Mouse (Mus musculus) granulocyte monocyte progenitor cell, adult 5-6 weeks (primary cell): ENCODE results near the gene Gm1604a. TPM values are rescaled to one million over a fixed set of nuclear protein-coding genes. Genes with fewer than 3 reads are reported as not detected.
"Not testable (repeated sequence)": the region's sequence is repeated elsewhere in the genome, so short reads cannot be mapped to it uniquely, and the experiment has no call there.

Source experiments
- ATAC-seq: replicated peaks from 2 replicates; pipeline ENCODE4 v1.8.0; 2016; ENCODE audit warnings: mild to moderate bottlenecking, moderate TSS enrichment, inconsistent platforms; ENCODE audit not compliant: poor library complexity, severe bottlenecking
- total RNA-seq, 2 experiments: library from RNA; stranded (forward) in 1 of 2; stranded (reverse) in 1 of 2; fragments of 200-712, 200-1000 nt in 1 of 2; fragments of >200 nt in 1 of 2; fragmentation: Nextera tagmentation in 1 of 2; gene quantifications; 2 replicates each; pipeline ENCODE4 v1.2.3; 2014 to 2017

The Gm1604a gene
- total RNA-seq, 2 experiments from 2014 or later, result 5.9 to 11.8 TPM

- peak; percentile 68 for ATAC-seq
Observed at GRCm38 (mm10) chr17:7033192-7034166, 8.1 kb downstream of the Gm1604a start.

DNA sequence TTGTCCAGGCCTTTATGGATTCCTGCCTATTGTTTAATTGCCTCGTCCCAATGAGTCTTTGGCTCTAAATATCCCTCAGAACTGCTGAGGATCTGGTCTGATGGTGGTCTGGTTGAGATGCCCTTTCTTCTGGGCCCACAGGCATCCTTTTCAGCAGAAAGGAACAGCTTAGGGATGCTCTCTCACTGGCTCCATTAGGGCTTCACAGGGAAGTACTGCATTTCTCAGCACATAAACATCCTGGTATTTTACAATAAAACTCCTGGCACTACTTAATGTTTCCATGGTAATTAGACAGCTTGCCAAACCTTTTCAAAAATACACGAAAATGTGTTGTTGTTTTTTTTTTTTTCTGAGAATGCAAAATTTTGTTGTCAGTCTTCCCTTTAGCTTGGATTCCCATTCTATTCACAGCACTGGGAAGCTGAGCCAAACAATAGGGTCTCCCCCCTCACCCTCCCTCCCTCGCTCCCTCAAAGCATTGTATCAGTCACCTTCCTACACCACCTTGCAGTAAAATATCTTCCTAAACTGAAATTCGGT, 43.7 kb downstream of the Gm1604a start:
- ATAC-seq, result not testable (repeated sequence)

DNA sequence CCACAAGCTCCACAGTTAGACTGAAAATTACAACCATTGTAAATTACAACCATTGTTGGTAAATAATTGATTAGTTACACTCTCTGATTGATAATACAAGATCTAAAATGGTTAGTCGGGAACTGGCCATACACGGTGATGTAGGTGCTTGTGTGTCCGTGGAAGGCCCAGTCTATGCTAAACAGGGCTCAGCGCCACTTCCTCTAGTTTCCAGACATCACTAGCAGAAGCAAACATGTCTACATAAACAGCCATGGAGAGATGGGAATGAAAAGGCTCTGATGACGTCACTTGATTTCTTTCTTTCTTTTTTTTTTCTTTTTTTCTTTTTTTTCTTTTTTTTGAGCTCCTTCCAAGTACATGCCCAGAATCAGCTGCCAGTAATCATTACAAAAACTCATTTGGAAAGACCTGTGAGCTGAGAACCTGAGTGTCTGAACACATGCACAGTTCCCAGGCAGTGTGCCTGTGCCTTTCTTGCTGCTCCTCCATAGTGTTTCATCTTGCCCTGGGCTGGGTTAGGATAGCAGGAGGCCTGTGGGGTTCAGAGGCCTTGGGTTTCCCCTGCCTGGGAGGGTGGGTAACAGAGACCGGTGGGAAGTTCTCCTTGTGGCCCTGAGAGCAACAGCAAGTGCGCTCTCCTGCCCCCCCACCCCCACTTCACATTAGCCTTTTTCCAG, 44.3 kb downstream of the Gm1604a start:
- ATAC-seq, result not testable (repeated sequence)

DNA sequence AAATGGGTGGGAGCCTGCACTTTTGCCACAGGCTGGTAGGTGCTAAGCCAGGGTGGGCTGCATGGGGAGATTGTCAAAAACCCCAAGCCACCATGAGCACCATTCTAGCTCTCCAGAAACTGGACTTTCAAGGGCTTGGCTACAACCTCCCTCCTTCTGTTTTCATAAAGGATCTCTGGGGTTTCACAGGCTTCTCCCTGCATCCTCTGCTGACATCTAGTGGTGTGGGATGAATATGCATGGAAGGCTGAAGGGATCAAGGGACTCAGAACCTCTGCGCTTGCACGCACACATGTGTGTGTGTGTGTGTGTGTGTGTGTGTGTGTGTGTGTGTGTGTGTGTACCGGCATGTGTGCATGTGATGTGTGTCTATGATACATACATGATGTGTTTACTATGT, 49.1 kb downstream of the Gm1604a start:
- ATAC-seq, result peak; percentile 44

DNA sequence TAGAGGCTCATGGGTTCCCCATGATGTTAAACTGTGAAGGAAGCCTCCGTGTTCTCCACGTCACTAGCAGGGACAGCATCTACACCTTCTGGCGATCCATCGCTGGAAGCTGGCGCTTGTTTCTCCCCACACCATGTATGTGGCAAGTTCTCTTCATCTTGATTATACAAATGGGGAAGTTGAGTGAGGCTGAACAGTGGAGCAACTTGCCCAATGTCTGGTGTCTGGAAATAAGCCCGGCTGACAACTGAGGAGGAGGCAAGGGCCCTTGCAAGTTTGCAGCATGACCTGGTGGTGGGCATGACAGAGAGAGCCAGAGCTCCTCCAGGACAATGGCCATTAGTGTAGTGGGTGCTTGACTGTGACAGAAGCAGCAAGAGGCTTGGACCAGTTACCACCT, 50.2 kb downstream of the Gm1604a start:
- ATAC-seq, result peak; percentile 71

GRCm38 (mm10) chr17:7079558-7079957, 54.2 kb downstream of the Gm1604a start:
- peak; percentile 31 for ATAC-seq

DNA sequence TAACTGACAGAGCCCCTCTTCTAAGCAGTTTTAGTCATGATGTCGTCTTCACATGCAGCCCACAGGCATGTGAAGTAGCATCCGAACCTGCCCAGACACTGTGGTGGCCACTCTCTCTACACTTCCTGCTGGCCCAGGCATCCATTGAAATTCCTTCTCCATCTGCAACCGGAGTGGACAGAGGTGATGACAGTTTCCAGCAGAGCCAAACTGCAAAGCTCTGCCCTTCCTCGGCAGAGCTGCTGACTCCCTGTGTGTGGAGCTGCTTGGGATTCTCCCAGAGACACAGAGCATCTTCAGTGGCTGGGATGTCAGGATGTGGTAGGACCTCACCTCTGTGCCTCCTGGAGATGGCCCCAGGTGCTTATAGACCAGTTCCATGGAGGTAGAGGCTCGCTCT, 59.2 kb downstream of the Gm1604a start:
- not testable (repeated sequence) for ATAC-seq

GRCm38 (mm10) chr17:7085469-7086168, 60.3 kb downstream of the Gm1604a start:
- ATAC-seq, result peak; percentile 64

- ATAC-seq, result not testable (repeated sequence)
Observed at GRCm38 (mm10) chr17:7086836-7087235, 61.5 kb downstream of the Gm1604a start.

DNA sequence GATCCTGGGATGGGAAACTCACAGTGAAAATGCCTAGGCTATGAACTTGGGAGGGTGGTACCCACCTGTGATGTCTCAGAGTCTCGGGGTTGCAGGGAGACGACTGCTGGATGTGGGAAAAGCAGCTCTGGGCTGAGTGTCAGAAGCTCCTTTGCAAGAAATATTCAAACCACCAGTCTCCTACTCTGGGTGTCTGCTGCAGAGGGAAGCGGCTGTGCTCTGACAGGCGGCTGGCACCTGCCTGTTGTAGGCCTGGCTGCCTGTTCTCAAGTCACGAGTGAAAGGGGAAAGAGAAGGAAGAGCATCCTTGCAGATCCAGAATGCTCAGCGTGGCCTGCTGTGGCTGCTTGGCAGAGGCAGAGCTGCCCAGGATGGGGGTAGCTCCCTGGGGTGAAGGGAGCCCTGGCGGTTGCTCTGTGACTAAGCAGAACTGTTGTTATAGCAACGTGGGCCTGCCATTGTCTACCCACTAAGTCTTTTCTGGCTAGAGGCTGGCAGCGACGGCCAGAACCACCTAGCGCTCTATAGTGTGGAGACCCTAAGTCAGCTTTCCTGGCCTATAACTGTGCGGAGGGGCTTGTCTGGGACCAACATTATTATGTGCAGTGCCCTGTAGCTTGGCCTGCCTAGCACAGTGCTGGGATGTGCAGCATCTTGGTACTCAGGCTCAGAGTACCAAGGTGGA, 72.6 kb downstream of the Gm1604a start:
- peak; percentile 68 for ATAC-seq

DNA sequence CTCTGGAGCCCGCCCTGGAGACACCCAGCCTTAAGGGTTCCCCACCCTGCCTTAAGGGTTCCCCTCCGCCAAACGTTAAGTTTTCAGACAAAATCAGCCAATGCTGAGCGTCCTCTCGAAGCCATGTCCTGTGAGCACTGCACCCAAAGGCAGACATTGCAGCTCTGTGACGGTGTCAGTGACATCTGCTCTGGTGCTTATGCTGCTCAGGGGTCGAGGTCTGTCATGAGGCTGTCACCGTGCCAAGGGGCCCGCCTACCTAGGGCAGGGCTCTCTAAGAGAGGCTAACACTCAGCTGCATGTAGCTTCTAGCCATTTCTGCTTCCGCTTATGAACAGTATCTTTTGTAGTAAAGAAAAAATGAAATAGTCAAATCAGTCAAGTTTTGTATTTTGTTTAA, 73.7 kb downstream of the Gm1604a start:
- ATAC-seq, result not testable (repeated sequence)

- peak; percentile 80 for ATAC-seq
Observed at GRCm38 (mm10) chr17:7102945-7103344, 77.6 kb downstream of the Gm1604a start.

- peak; percentile 74 for ATAC-seq
Observed at GRCm38 (mm10) chr17:7111658-7112057, 86.3 kb downstream of the Gm1604a start.

DNA sequence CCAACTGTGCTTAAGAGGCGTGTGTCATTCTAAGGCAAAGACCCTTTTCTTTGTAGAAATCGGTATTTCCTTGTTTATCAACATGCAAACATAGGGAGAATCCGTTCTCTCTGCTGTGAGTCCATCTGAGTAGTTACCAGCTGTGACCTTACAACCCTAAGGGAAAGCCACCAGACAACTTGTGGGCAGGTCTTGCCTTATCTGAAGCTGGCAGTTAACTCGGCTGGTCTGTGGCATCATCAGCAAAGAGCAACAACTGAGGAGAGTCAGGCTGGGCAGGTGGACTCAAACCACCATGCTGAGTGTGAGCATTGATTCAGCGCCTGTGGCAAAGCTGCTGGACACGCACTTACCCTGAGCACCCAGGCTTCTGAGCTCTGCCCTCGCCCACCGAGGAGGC, 90.9 kb downstream of the Gm1604a start:
- not testable (repeated sequence) for ATAC-seq

- not testable (repeated sequence) for ATAC-seq
Observed at GRCm38 (mm10) chr17:7120835-7121234, 95.5 kb downstream of the Gm1604a start.

- ATAC-seq, result not testable (repeated sequence)
Observed at GRCm38 (mm10) chr17:7122554-7122953, 97.2 kb downstream of the Gm1604a start.

GRCm38 (mm10) chr17:7126475-7126874, 101.1 kb downstream of the Gm1604a start:
- peak; percentile 53 for ATAC-seq

DNA sequence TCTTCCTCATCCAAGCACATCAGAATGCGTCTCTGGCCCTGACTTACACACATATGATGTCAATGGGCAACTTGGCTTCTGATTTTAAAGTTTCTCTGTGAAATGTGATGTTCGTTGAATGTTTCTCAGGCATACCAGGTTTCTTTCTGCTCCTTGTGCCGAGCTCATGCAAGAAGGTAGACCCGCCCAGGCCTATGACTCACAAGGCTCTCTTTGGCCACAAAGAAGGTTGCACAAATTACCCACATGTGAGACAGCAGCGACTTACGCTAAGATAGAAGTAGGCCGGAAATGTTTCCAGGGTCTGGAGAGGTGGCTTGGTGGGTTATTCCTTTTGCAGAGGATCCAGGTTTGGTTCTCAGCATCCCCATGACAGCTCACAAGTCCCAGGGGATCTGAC, 108.6 kb downstream of the Gm1604a start:
- ATAC-seq, result peak; percentile 9; the same call in 1 of the 2 replicates

DNA sequence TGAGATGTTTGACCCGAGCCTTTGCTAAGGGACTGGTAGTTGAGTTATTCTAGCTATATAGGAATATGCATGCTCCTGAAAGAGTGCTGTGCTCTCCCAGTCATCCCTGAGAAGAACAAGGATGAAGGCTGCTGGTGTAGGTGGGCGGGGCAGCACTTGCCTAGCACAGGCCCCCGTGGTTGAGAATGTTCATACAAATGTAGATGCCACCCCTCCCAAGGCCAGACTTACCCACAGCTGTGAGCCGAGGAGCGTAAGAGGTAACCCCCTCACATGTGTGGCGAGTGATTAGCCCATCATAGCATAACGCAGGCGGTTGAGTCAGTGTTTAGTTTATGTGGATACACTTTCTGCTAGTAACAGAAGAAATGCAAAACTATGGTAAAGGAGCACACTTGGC, 109.9 kb downstream of the Gm1604a start:
- not testable (repeated sequence) for ATAC-seq
